Mouse (Mus musculus): ENCODE measurements around the gene Atp10a. TPM values are rescaled to one million over a fixed set of nuclear protein-coding genes. Genes with fewer than 3 reads are reported as not detected.
A peak's percentile ranks its signal among the peaks of the same experiment; 100 is the strongest.

Gene Atp10a
- polyA plus RNA-seq, 2 experiments, result 3.0 to 6.6 TPM

GRCm38 (mm10) chr7:58758396-58758795 is 102.4 kb downstream of the Atp10a start:
- H3K27me3 ChIP-seq (ENCODE audit: control insufficient read depth, insufficient read depth, low read length), result no peaks in the 10 kb centered on the region
- H3K36me3 ChIP-seq (ENCODE audit: control insufficient read depth, insufficient read depth, low read length), result no peaks in the 10 kb centered on the region
- H3K9ac ChIP-seq (ENCODE audit: low read depth, low read length, severe bottlenecking), result no peak overlapping the region
- no peaks in the 10 kb centered on the region for H3K9me3 ChIP-seq (ENCODE audit: control insufficient read depth, low read length)
- no peak overlapping the region for H3K27ac ChIP-seq (replicated peaks; ENCODE audit: low read depth, low read length)
- DNase-seq (ENCODE audit: low spot score) (no peak), ATAC-seq (ENCODE audit: low FRiP score, low read depth) (no peak)
- no peak for TF ChIP-seq POLR2A (IDR thresholded peaks at IDR 0.05; ENCODE audit: borderline replicate concordance, extremely low read depth, insufficient read depth, insufficient read length)
- H3K4me1 ChIP-seq (ENCODE audit: control insufficient read depth, insufficient read depth, low read length), result no peaks in the 10 kb centered on the region
- no peak overlapping the region for H3K4me2 ChIP-seq (replicated peaks; ENCODE audit: low read depth, low read length, severe bottlenecking)
- H3K4me3 ChIP-seq (replicated peaks; ENCODE audit: low read length), result no peak overlapping the region
- WGBS, result 64% methylated on average over 3 of the region's 3 CpGs

GRCm38 (mm10) chr7:58759265-58759664 is 103.3 kb downstream of the Atp10a start:
- ATAC-seq (ENCODE audit: low FRiP score, low read depth) (no peak), DNase-seq (ENCODE audit: low spot score) (no peak)
- no peaks in the 10 kb centered on the region for H3K4me1 ChIP-seq (ENCODE audit: control insufficient read depth, insufficient read depth, low read length)
- H3K4me3 ChIP-seq (replicated peaks; ENCODE audit: low read length), result no peak overlapping the region
- no peak overlapping the region for H3K9ac ChIP-seq (ENCODE audit: low read depth, low read length, severe bottlenecking)
- TF ChIP-seq POLR2A (IDR thresholded peaks at IDR 0.05; ENCODE audit: borderline replicate concordance, extremely low read depth, insufficient read depth, insufficient read length), result no peak
- no peaks in the 10 kb centered on the region for H3K36me3 ChIP-seq (ENCODE audit: control insufficient read depth, insufficient read depth, low read length)
- no peak overlapping the region for H3K27ac ChIP-seq (replicated peaks; ENCODE audit: low read depth, low read length)
- no peak overlapping the region for H3K4me2 ChIP-seq (replicated peaks; ENCODE audit: low read depth, low read length, severe bottlenecking)
- H3K9me3 ChIP-seq (ENCODE audit: control insufficient read depth, low read length), result no peaks in the 10 kb centered on the region
- H3K27me3 ChIP-seq (ENCODE audit: control insufficient read depth, insufficient read depth, low read length), result no peaks in the 10 kb centered on the region
- 79% methylated on average over 4 of the region's 4 CpGs for WGBS

GRCm38 (mm10) chr7:58767257-58767656 is 111.3 kb downstream of the Atp10a start:
- Histone ChIP-seq H3K4me1 (ENCODE audit: control insufficient read depth, insufficient read depth, low read length) (no peaks in the 10 kb centered on the region), H3K27ac (replicated peaks; ENCODE audit: low read depth, low read length) (no peak overlapping the region), H3K4me2 (replicated peaks; ENCODE audit: low read depth, low read length, severe bottlenecking) (no peak overlapping the region), H3K9ac (ENCODE audit: low read depth, low read length, severe bottlenecking) (no peak overlapping the region), H3K4me3 (replicated peaks; ENCODE audit: low read length) (no peak overlapping the region), H3K9me3 (ENCODE audit: control insufficient read depth, low read length) (no peaks in the 10 kb centered on the region), H3K27me3 (ENCODE audit: control insufficient read depth, insufficient read depth, low read length) (no peaks in the 10 kb centered on the region), H3K36me3 (ENCODE audit: control insufficient read depth, insufficient read depth, low read length) (no peaks in the 10 kb centered on the region)
- ATAC-seq (ENCODE audit: low FRiP score, low read depth) (no peak), DNase-seq (ENCODE audit: low spot score) (no peak)
- WGBS, result 75% methylated on average over 6 of the region's 6 CpGs
- TF ChIP-seq POLR2A (IDR thresholded peaks at IDR 0.05; ENCODE audit: borderline replicate concordance, extremely low read depth, insufficient read depth, insufficient read length), result no peak

- Histone ChIP-seq H3K9me3 (ENCODE audit: control insufficient read depth, low read length) (no peaks in the 10 kb centered on the region), H3K4me1 (ENCODE audit: control insufficient read depth, insufficient read depth, low read length) (no peaks in the 10 kb centered on the region)
- no peak for DNase-seq (ENCODE audit: low spot score)
These were observed 112.3 kb downstream of the Atp10a start for GRCm38 (mm10) chr7:58768253-58768652.

GRCm38 (mm10) chr7:58770254-58770653 is 114.3 kb downstream of the Atp10a start:
- Histone ChIP-seq H3K27ac (replicated peaks; ENCODE audit: low read depth, low read length) (no peak overlapping the region), H3K9me3 (ENCODE audit: control insufficient read depth, low read length) (no peaks in the 10 kb centered on the region), H3K4me2 (replicated peaks; ENCODE audit: low read depth, low read length, severe bottlenecking) (no peak overlapping the region), H3K27me3 (ENCODE audit: control insufficient read depth, insufficient read depth, low read length) (no peaks in the 10 kb centered on the region), H3K4me3 (replicated peaks; ENCODE audit: low read length) (no peak overlapping the region), H3K9ac (ENCODE audit: low read depth, low read length, severe bottlenecking) (no peak overlapping the region), H3K36me3 (ENCODE audit: control insufficient read depth, insufficient read depth, low read length) (no peaks in the 10 kb centered on the region), H3K4me1 (ENCODE audit: control insufficient read depth, insufficient read depth, low read length) (no peaks in the 10 kb centered on the region)
- no peak for TF ChIP-seq POLR2A (IDR thresholded peaks at IDR 0.05; ENCODE audit: borderline replicate concordance, extremely low read depth, insufficient read depth, insufficient read length)
- 67% methylated on average over 3 of the region's 3 CpGs for WGBS
- no peak for ATAC-seq (ENCODE audit: low FRiP score, low read depth)
- peak; percentile 25 for DNase-seq (ENCODE audit: low spot score)

More at GRCm38 (mm10) chr7:58768253-58768652, 112.3 kb downstream of the Atp10a start:
- no peak for TF ChIP-seq POLR2A (IDR thresholded peaks at IDR 0.05; ENCODE audit: borderline replicate concordance, extremely low read depth, insufficient read depth, insufficient read length)
- 76% methylated on average over 2 of the region's 2 CpGs for WGBS
- Histone ChIP-seq H3K4me3 (replicated peaks; ENCODE audit: low read length) (no peak overlapping the region), H3K27me3 (ENCODE audit: control insufficient read depth, insufficient read depth, low read length) (no peaks in the 10 kb centered on the region), H3K27ac (replicated peaks; ENCODE audit: low read depth, low read length) (no peak overlapping the region), H3K36me3 (ENCODE audit: control insufficient read depth, insufficient read depth, low read length) (no peaks in the 10 kb centered on the region), H3K4me2 (replicated peaks; ENCODE audit: low read depth, low read length, severe bottlenecking) (no peak overlapping the region), H3K9ac (ENCODE audit: low read depth, low read length, severe bottlenecking) (no peak overlapping the region)
- ATAC-seq (ENCODE audit: low FRiP score, low read depth), result no peak

Measured in limb, embryonic 14.5 days (tissue).